Mouse (Mus musculus): ENCODE measurements around the gene Slc4a1.

Gene Slc4a1

DNA sequence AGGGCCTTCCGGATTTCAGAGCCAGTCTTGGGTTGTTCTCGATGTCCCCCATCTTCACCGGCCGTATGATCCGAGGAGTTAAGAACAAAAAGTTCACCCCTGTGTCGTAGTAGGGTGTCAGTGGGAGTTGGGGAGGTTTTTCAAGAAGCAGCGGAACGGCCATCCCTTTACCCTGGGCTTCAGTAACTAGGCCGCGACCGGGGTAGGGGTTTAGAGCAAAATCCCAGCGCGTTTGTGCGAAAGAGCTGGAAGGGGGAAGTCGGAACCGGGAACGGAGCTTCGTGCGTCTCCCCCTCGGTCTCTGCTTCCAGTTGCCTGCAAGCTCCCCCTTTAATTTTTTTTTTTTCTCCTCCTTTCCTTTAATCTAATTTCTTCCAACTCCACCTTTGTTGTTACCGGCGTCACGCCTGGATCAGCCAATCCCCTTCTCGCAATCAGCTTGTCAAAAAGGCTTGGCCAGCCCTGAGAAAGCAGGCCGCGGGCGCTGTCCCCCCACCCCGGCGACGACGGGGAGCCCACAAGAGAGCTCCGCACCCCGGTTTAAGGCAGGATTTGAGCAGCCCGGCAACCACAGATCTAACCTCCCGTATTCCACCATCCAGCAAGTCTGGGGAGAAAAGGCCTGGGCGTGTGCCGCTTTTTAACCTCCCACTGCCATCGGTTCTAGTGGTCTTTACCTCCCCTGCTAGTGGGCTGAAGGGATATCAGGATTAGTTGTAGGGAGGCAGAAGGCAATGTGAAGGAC, 45.9 kb downstream of the Slc4a1 start:
- DNase-seq (ENCODE audit: low read depth), result no peak

DNA sequence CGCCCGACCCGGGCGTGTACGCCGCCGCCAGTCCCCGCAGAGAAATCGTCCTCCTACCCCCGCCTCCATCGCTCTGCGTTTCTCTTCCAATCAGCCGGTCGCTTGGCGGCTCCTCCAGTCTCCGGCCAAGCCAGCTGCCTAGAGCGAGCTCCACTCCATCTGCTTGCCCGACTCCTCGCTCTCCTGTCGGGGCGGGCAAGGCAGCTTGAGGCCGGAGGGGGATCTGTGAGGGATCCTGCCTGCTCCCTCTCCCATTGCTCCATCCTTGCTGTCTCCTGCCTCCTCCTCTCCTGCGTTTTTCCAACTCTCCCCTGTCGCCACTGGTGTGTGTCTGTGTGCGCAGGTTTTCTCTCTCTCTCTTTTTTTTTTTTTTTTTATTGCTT, 46.6 kb downstream of the Slc4a1 start, which contains the start of gene Ubtf:
Gene Ubtf (minus strand): TSS at position 333 of the 383 bp plus-strand sequence.
- DNase-seq (ENCODE audit: low read depth), result no peak

DNA sequence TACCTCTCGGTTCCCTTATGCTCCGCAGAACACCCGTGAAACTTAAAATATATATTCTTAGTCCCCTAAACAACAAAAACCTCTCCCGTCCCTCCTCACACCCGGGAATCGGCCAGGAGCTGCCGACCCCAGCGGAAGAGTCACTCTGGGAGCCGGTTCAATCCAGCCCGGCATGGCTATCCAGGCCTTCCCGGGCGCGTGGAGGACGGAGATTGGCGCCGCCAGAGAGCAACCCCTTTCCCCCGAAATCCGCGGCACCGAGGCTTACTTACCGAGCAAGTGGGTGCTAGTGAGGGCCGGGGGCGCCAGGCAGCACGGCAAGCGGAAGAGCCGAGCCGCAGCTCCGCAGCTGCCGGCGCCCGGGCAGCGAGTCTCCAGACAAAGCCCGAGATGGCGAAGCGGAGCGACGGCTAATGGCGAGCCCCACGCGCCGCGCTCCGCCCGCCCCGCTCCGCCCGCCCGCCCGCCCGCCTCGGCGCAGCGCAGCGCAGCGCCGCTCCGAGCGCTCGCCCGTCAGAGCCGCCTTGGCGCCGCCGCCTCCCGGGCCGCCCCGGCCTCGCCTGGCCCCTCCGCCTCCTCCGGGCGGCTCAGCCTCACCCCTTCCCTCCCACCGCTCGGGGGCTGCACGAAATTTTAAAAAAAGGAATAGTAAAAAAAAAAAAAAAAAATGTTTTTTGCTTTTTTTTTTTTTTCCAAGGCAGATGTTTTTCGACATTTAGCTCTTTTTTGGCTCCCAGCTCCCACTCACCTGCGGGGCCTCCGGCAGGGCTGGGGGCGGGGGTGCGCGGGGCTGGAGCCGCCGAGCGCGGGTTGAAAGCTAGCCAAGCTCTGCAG, 47.2 kb downstream of the Slc4a1 start:
- no peak for DNase-seq (ENCODE audit: low read depth)

DNA sequence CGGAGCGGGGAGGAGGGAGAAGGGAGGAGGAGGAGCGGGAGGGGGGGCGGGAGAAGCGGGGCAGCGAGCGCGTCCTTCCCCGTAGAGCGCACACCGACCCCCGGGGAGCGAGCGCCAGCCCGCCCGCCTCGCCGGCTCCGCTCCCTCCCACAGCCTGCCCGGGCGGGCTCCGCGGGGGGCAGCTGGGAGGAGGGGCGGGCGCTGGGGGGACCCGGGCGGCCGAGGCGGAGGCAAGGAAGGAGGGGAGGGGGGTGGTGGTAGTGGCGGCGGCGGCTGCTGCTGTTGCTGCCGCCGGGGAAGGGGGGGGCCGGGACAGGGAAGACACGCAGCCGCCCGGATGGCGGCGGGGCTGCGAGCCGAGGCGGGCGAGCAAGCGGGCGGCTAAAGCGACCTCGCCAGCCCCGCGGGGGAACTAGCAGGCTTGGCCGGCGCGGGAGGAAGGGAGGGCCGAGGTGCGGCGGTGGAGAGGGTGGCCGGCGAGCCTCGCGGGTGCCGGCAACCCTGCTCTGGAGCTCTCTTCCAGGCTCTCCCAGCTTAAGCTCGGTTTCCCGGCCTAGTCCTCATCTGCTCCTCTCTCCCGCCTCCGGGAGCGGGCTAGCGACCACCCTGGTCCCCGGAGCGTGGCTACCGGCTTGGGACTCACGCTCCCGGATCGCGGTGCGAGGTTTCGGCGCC, 48.0 kb downstream of the Slc4a1 start:
- no peak for DNase-seq (ENCODE audit: low read depth)

DNA sequence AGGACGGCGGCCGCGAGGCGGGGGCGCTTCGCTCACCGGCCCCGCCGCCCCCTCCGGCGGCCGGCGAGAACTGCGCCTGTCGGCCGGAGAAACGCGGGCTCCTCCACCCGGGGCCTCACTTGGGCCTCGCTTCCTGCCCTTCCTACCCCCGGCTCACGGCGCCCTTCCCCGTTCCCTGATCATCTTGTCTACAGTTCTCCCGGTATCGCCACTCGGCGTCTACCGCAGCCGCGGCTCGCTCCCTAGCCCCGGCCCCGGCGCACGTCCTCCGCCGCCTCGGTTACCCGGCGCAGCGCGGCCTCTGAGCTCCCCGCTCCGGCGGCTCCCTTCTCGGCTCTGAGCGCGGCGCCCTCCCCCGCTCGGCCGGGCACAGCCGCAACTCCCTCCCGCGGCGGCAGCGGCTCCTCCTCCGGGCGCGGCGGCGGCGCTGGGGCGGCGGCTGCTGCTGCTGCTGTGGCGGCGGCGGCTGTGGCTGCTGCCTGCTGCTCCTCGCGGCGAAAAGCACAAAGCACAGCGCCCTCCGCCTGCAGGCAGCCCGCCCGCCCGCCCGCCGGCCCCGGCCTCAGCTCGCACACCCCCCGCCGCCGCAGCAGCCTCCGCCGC, 48.6 kb downstream of the Slc4a1 start:
- no peak for DNase-seq (ENCODE audit: low read depth)

DNA sequence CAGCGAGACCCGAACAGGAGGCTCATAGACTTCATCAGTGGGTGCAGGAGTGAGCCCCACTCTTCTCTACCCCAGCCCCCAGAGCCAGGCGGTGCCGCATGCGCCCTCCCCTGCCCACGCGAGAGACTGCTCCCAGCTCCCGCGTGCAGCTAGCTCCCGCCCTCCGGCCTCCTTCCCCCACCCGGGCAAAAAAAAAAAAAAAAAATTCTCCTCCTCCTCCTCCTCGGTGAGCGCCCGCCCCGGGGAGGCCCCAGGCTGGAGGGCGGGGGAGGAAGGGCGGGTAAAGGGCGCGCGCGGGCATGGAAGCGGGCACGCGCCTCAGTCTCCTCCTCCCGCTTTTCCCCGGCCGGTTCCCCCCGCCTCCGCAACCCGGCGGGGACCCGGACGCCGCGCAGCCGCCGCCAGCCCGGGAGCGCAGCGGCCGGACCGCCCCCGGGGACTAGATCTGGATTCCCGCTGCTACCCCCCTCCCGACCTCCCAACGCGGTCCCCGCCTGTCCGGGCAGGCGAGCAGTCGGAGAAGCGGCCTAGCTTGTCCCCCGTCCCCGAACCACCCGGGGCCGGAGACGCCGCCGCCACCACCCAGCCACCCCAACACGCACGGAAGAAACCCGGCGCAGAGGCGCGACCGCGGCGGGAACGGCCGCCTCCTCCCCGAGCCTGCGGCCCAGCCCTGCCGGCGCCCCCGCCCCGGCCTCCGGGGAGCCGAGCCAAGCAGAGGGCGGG, 49.3 kb downstream of the Slc4a1 start:
- no peak for DNase-seq (ENCODE audit: low read depth)

DNA sequence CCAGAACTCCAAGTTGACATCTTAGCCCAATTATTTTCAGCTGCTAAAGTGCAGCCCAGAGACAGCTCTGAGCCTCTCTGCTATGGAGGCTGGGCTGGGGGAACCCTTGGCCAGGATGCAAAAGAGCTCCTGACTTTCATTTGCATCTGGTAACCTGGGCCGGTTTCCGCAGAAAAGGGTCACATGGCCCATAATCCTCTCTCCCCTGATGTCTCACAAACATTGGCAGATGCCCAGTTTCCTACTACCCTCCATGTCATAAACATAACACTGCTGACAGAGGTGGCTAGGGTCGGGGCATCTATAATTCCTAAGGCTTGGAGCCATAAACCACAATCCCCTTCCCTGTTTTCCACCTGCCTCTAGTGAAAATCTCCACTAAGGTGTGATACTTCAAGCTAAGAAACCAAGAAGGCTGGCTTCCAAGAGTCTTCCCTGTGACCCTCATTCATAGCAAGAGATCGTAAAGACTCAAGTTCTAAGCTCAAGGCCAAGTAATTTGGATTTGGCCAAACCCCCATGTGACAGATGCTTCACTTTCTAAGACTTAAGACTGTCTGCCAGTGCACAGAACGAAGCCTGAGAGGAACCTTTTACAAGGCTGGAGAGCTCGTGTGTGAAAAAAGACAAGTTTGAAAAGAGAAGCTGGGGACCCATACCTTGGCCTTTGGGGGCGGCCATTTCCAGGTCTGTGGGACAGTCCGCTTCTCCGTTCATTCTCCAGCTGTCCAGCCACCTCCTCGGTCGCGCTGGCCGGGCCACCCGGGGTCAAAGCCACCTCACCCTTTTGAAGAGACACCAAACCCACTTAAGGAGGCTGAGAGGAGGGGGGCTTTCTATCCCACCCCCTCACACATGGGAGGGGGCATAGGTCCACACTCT, 50.1 kb downstream of the Slc4a1 start:
- no peak for DNase-seq (ENCODE audit: low read depth)

DNA sequence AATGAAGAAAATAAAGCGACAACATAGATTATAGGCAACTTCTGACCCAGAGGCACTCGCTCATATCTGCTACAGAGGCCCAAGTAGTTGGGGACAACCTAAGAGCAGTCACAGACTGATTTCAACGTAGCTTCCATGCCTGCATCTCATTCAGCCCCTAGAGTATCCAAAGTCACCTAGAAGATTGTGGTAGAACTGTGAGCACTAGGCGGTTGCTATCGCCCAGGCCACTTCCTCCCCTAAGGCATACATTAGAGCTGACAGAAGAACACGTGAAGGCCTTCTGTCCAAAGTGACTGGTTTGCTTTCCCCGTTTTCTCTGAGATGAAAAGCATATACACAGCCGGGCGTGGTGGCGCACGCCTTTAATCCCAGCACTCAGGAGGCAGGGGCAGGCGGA, 51.7 kb downstream of the Slc4a1 start:
- DNase-seq (ENCODE audit: low read depth), result no peak

DNA sequence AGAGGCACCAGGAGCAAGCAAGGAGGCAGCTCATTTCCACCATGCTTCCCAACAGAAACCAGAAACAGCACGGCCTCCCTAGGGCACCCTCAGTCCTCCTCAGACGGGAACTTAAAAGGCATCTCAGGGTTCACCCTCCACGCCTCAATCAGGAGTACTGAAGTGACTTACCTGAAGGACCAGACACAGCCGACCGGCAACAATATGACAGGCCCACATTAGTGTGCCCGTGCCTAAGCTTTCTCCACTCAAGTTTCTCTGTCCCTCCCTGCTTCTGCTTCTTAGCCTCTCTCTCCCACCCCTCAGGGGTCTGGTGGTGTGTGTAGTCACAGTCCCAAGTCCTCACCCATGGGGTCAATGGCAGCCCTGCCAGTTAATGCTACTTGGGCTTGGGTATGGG, 53.4 kb downstream of the Slc4a1 start:
- DNase-seq (ENCODE audit: low read depth), result no peak

DNA sequence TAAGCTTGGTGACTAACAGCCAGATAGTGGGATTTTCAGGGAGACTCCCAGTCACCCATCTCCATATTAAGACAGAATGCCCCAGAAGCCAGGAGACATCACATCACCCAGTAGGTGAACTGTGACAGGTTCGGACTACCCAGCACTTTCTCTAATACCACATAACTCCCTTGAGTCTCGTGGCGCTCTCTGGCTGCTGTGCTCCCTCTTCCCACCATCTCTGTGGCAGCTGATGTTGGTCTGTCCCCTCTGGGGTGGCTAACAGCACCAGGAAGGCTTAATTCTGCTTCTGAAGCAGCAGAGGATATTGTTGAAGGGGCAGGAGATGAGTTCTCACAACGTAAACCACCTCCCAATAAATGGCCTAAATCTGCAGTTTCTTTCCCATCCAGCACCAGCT, 54.0 kb downstream of the Slc4a1 start:
- DNase-seq (ENCODE audit: low read depth), result no peak

DNA sequence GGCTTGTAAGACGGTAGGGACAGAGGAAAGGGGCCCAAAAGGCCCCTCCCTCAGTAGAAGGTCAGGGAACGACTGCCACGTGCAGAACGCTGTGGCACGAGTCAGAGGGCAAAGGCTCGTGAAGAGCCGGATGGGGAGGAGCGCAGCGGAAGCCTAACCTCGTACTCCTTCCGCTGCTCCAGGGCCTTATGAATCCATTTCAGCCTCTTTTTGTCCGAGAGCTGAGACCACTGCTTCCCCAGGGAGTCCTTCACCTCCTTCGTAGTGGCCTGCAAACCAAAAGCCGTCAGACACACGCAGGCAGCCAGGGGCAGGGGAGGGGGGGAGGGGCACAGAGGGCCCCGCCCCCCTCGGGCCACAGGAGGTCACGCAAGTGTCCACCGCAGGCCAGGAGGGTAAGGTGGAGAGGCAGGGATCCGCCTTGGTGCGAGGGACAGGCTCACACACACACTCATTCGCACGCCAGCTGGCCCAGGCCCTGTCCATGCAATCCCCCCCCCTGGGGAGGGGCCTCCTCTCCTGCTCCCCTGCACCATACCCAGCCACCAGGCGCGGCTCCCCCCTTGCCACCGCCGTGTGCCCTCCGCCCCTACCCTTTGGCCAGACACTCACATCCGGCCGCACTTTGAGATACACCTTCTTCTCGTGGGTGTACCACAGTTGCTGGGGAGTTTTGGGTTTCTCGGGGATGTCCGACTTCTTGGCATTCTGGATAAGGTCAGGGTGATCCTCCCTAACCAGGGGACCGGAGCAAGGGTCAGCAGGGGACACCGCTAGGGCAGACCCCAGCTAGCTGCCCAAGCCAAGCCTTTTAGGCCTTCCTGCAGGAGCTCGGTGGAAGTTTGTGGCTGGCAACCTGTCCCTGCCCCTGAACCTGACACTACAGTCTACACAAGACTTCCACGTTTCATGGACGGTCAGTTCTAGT, 55.0 kb downstream of the Slc4a1 start:
- DNase-seq (ENCODE audit: low read depth), result no peak

DNA sequence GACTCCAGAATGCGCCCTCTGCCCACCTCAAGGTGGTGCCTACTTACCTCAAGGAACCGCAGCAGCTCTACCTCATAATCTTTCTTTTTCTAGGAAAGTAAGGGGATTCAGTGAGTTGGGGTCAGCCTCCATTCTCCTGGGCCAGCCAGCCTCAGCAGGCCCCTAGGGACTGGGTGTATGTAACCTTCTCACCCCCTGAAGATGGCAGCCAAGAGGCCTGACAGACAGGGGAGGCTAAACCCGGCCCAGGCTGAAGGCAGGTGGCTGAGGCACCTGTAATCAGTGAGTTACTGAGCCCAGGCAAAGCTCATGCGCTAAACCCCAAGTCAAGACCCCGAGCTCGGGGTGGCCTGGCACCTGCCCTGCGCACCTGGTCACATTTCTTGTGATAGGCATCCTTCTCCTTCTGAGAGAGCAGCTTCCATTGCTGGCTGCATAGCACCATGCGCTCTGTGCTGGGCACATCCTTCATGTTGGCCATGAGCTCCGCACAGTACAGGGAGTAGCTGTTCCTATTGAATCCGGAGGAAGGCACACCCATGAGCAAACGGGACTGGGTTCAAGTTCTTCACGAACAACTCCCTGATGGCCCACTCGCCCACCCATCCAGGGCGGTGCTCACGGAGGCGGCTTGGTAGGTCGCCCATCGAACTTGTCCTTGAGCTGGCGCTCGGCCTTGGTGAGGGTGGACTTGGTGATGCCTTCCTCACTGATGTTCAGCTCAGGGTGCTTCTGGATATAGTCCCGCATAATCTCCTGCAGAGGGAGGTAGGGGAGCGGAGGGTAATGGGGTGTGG, 56.0 kb downstream of the Slc4a1 start:
- no peak for DNase-seq (ENCODE audit: low read depth)

DNA sequence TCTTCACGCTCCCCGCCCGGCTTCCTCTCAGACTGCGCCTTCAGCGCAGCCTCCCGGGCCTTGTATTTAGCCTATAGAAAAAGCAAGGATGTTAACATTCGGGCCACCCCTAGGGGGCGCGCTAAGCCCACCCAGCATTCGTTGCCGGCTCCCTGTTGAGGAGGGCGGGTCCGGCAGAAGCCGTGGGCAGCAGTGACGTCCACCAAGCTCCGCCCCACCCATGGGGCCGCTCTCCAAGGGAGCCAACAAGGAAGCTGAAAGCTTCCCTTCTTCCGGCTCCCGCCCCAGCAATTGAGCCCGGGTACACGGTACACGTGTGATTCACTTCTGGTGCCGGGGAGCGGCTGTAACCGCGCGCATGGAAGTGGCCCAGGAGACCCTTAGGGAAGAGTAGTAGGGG, 57.0 kb downstream of the Slc4a1 start:
- DNase-seq (ENCODE audit: low read depth), result peak; percentile 91

DNA sequence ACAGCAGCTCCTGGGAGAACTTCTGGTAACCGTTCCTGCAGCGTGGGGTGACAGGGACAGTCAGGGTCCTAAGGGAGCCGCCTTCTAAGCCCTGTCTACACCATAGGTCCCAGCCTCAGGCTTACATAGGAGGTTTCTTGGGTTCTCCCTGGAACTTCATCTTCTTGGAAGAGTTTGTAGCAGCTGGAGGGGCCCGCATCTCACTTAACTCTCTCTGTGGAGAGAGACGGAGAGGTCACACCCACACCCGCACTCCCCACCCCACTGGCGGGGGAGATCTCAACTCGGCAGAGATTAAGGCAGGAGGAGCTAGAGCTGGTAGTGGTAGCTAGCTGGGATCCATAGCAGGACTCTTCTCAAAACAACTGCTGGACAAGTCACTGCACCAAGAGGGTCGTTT, 57.9 kb downstream of the Slc4a1 start:
- no peak for DNase-seq (ENCODE audit: low read depth)

DNA sequence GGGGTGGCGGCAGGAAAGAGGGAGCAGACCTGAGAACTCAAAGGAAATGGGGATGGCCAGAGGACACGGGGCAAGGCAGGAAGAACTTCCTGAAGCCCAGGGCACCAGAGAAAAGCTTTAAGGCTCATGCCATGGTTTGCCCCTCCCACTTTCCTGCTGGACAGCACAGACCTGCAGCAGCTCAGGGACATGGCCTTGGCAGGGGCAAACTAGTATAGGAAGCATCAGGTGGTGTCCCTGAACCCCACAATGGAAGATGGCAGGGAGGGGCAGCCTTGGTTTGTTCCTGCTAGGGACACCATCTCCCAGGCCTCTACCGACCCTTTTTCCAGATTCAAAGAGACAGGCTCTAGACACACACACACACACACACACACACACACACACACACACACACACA, 60.6 kb downstream of the Slc4a1 start:
- no peak for DNase-seq (ENCODE audit: low read depth)

DNA sequence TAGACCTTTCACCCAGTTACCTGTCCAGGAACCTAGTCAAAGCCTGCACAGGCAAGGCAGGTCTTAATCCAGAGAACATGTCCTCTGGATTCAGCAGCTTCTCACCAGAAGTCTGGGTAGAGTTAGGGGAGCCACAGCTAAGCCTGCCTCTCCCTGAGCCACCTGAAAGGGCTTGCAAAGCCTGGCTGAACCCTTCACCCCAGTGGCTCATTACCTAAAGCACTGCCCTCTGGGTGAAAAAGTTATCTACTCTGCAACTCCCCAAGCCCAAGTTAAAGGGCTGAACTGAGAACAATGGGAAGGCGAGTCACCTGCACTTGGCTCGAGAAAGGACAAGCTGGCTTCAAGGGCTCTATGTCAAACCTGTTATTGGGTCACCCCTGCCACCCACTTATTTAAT, 61.9 kb downstream of the Slc4a1 start:
- no peak for DNase-seq (ENCODE audit: low read depth)

DNA sequence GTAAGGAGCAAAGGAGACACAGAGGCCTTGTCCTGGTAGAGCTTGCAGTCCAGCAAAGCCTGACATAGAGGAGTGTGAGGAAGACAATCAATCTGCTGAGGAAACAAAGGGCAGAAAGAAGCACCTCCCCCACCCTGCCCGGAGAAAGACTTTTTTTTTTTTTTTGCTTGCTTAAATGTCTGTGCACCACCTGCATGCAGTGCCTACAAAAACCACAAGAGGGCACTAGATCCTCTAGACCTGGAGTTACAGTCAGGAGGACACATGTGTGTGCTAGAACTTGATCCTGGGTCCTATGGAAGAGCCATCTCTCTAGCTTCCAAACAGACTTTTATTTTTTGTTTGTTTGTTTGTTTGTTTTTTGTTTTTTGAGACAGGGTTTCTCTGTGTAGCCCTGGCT, 66.2 kb downstream of the Slc4a1 start:
- DNase-seq (ENCODE audit: low read depth), result no peak
